Mouse (Mus musculus): ENCODE results near the gene Azin2. TPM values are rescaled to one million over a fixed set of nuclear protein-coding genes. Genes with fewer than 3 reads are reported as not detected.

Azin2 gene
- polyA plus RNA-seq, 1 experiment: 32.9 TPM

GRCm38 (mm10) chr4:128904035-128904800 lies 58.0 kb downstream of the Azin2 start:
- H3K9me3 ChIP-seq (replicated peaks; ENCODE audit: control insufficient read depth, insufficient read depth, low read length, poor library complexity, severe bottlenecking): no peaks in the 10 kb centered on the region
- TF ChIP-seq POLR2A (IDR thresholded peaks at IDR 0.05; ENCODE audit: insufficient read depth, low read length): no peak
- no peak for TF ChIP-seq CTCF (IDR thresholded peaks at IDR 0.05; ENCODE audit: low read depth, low read length)
- no peak for TF ChIP-seq EP300 (IDR thresholded peaks at IDR 0.05; ENCODE audit: insufficient read depth, low read depth, low read length)
- H3K36me3 ChIP-seq (ENCODE audit: control insufficient read depth, insufficient read depth, low read length, poor library complexity, severe bottlenecking): no peaks in the 10 kb centered on the region
- H3K27ac ChIP-seq (ENCODE audit: insufficient read depth, low read length): no peak overlapping the region
- no peaks in the 10 kb centered on the region for H3K27me3 ChIP-seq (ENCODE audit: control insufficient read depth, insufficient read depth, low read length, poor library complexity, severe bottlenecking)
- no peak overlapping the region for H3K9ac ChIP-seq (ENCODE audit: low read depth, poor library complexity, severe bottlenecking)
- H3K4me1 ChIP-seq (ENCODE audit: control insufficient read depth, insufficient read depth, low read length): peaks cover 6% of the 10 kb centered on the region
- H3K4me3 ChIP-seq (ENCODE audit: low read depth, low read length): no peak overlapping the region

GRCm38 (mm10) chr4:128902390-128902789 lies 59.9 kb downstream of the Azin2 start:
- no peak for TF ChIP-seq POLR2A (IDR thresholded peaks at IDR 0.05; ENCODE audit: insufficient read depth, low read length)
- TF ChIP-seq CTCF (IDR thresholded peaks at IDR 0.05; ENCODE audit: low read depth, low read length): no peak
- TF ChIP-seq EP300 (IDR thresholded peaks at IDR 0.05; ENCODE audit: insufficient read depth, low read depth, low read length): no peak
- H3K36me3 ChIP-seq (ENCODE audit: control insufficient read depth, insufficient read depth, low read length, poor library complexity, severe bottlenecking): no peaks in the 10 kb centered on the region
- no peaks in the 10 kb centered on the region for H3K27me3 ChIP-seq (ENCODE audit: control insufficient read depth, insufficient read depth, low read length, poor library complexity, severe bottlenecking)
- peaks cover 6% of the 10 kb centered on the region for H3K4me1 ChIP-seq (ENCODE audit: control insufficient read depth, insufficient read depth, low read length)
- H3K9me3 ChIP-seq (replicated peaks; ENCODE audit: control insufficient read depth, insufficient read depth, low read length, poor library complexity, severe bottlenecking): no peaks in the 10 kb centered on the region
- no peak overlapping the region for H3K4me3 ChIP-seq (ENCODE audit: low read depth, low read length)
- H3K9ac ChIP-seq (ENCODE audit: low read depth, poor library complexity, severe bottlenecking): no peak overlapping the region
- no peak overlapping the region for H3K27ac ChIP-seq (ENCODE audit: insufficient read depth, low read length)

- no peak overlapping the region for H3K27ac ChIP-seq (ENCODE audit: insufficient read depth, low read length)
- H3K9me3 ChIP-seq (replicated peaks; ENCODE audit: control insufficient read depth, insufficient read depth, low read length, poor library complexity, severe bottlenecking): no peaks in the 10 kb centered on the region
- H3K27me3 ChIP-seq (ENCODE audit: control insufficient read depth, insufficient read depth, low read length, poor library complexity, severe bottlenecking): no peaks in the 10 kb centered on the region
- peaks cover 6% of the 10 kb centered on the region for H3K4me1 ChIP-seq (ENCODE audit: control insufficient read depth, insufficient read depth, low read length)
- no peaks in the 10 kb centered on the region for H3K36me3 ChIP-seq (ENCODE audit: control insufficient read depth, insufficient read depth, low read length, poor library complexity, severe bottlenecking)
- no peak overlapping the region for H3K4me3 ChIP-seq (ENCODE audit: low read depth, low read length)
- H3K9ac ChIP-seq (ENCODE audit: low read depth, poor library complexity, severe bottlenecking): no peak overlapping the region
- no peak for TF ChIP-seq EP300 (IDR thresholded peaks at IDR 0.05; ENCODE audit: insufficient read depth, low read depth, low read length)
- TF ChIP-seq POLR2A (IDR thresholded peaks at IDR 0.05; ENCODE audit: insufficient read depth, low read length): no peak
- TF ChIP-seq CTCF (IDR thresholded peaks at IDR 0.05; ENCODE audit: low read depth, low read length): no peak
These were observed 61.8 kb downstream of the Azin2 start for GRCm38 (mm10) chr4:128900484-128900883.

GRCm38 (mm10) chr4:128899332-128899731 lies 62.9 kb downstream of the Azin2 start:
- no peaks in the 10 kb centered on the region for H3K36me3 ChIP-seq (ENCODE audit: control insufficient read depth, insufficient read depth, low read length, poor library complexity, severe bottlenecking)
- no peak overlapping the region for H3K9ac ChIP-seq (ENCODE audit: low read depth, poor library complexity, severe bottlenecking)
- no peak overlapping the region for H3K27ac ChIP-seq (ENCODE audit: insufficient read depth, low read length)
- no peaks in the 10 kb centered on the region for H3K27me3 ChIP-seq (ENCODE audit: control insufficient read depth, insufficient read depth, low read length, poor library complexity, severe bottlenecking)
- no peaks in the 10 kb centered on the region for H3K9me3 ChIP-seq (replicated peaks; ENCODE audit: control insufficient read depth, insufficient read depth, low read length, poor library complexity, severe bottlenecking)
- TF ChIP-seq CTCF (IDR thresholded peaks at IDR 0.05; ENCODE audit: low read depth, low read length) (no peak), EP300 (IDR thresholded peaks at IDR 0.05; ENCODE audit: insufficient read depth, low read depth, low read length) (no peak), POLR2A (IDR thresholded peaks at IDR 0.05; ENCODE audit: insufficient read depth, low read length) (no peak)
- H3K4me1 ChIP-seq (ENCODE audit: control insufficient read depth, insufficient read depth, low read length): no peaks in the 10 kb centered on the region
- no peak overlapping the region for H3K4me3 ChIP-seq (ENCODE audit: low read depth, low read length)

- TF ChIP-seq CTCF (IDR thresholded peaks at IDR 0.05; ENCODE audit: low read depth, low read length): no peak
- no peak for TF ChIP-seq EP300 (IDR thresholded peaks at IDR 0.05; ENCODE audit: insufficient read depth, low read depth, low read length)
- TF ChIP-seq POLR2A (IDR thresholded peaks at IDR 0.05; ENCODE audit: insufficient read depth, low read length): no peak
- no peaks in the 10 kb centered on the region for H3K36me3 ChIP-seq (ENCODE audit: control insufficient read depth, insufficient read depth, low read length, poor library complexity, severe bottlenecking)
- H3K4me3 ChIP-seq (ENCODE audit: low read depth, low read length): no peak overlapping the region
- no peak overlapping the region for H3K27ac ChIP-seq (ENCODE audit: insufficient read depth, low read length)
- no peaks in the 10 kb centered on the region for H3K9me3 ChIP-seq (replicated peaks; ENCODE audit: control insufficient read depth, insufficient read depth, low read length, poor library complexity, severe bottlenecking)
- H3K4me1 ChIP-seq (ENCODE audit: control insufficient read depth, insufficient read depth, low read length): no peaks in the 10 kb centered on the region
- no peak overlapping the region for H3K9ac ChIP-seq (ENCODE audit: low read depth, poor library complexity, severe bottlenecking)
- no peaks in the 10 kb centered on the region for H3K27me3 ChIP-seq (ENCODE audit: control insufficient read depth, insufficient read depth, low read length, poor library complexity, severe bottlenecking)
These were observed 64.3 kb downstream of the Azin2 start for GRCm38 (mm10) chr4:128897911-128898421.

GRCm38 (mm10) chr4:128896667-128897066 lies 65.6 kb downstream of the Azin2 start:
- TF ChIP-seq POLR2A (IDR thresholded peaks at IDR 0.05; ENCODE audit: insufficient read depth, low read length): no peak
- TF ChIP-seq EP300 (IDR thresholded peaks at IDR 0.05; ENCODE audit: insufficient read depth, low read depth, low read length): no peak
- TF ChIP-seq CTCF (IDR thresholded peaks at IDR 0.05; ENCODE audit: low read depth, low read length): no peak
- no peaks in the 10 kb centered on the region for H3K36me3 ChIP-seq (ENCODE audit: control insufficient read depth, insufficient read depth, low read length, poor library complexity, severe bottlenecking)
- H3K9ac ChIP-seq (ENCODE audit: low read depth, poor library complexity, severe bottlenecking): no peak overlapping the region
- H3K27me3 ChIP-seq (ENCODE audit: control insufficient read depth, insufficient read depth, low read length, poor library complexity, severe bottlenecking): no peaks in the 10 kb centered on the region
- H3K4me1 ChIP-seq (ENCODE audit: control insufficient read depth, insufficient read depth, low read length): no peaks in the 10 kb centered on the region
- H3K9me3 ChIP-seq (replicated peaks; ENCODE audit: control insufficient read depth, insufficient read depth, low read length, poor library complexity, severe bottlenecking): no peaks in the 10 kb centered on the region
- H3K27ac ChIP-seq (ENCODE audit: insufficient read depth, low read length): no peak overlapping the region
- H3K4me3 ChIP-seq (ENCODE audit: low read depth, low read length): no peak overlapping the region

Measured in ES-Bruce4 (cell line).